Mouse (Mus musculus) lung, embryonic 16.5 days (tissue): ENCODE data around the gene Wwox. TPM values are rescaled to one million over a fixed set of nuclear protein-coding genes. Genes with fewer than 3 reads are reported as not detected.

Experiments
- ATAC-seq: fragments of 200-750 bp; cut with Nextera tagmentation; 2 replicates; pipeline ENCODE4 v1.8.0; 2017; ENCODE audit warnings: low read depth, mild to moderate bottlenecking, moderate library complexity
- H3K27ac ChIP-seq: fragments of 300-500 bp; sonication (generic); 2 replicates; pipeline ENCODE4 v1.5.1; 2014; ENCODE audit warnings: mild to moderate bottlenecking, control low read depth, low read length
- H3K27me3 ChIP-seq: fragments of 300-500 bp; sonication (generic); 2 replicates; pipeline ENCODE4 v1.6.1; 2014; ENCODE audit warnings: low read depth, low read length, mixed read lengths; ENCODE audit not compliant: control insufficient read depth, insufficient read depth
- H3K36me3 ChIP-seq: fragments of 300-500 bp; sonication (generic); 2 replicates; pipeline ENCODE4 v1.6.1; 2014; ENCODE audit warnings: low read length; ENCODE audit not compliant: control insufficient read depth, insufficient read depth
- H3K4me1 ChIP-seq: fragments of 300-500 bp; sonication (generic); replicated peaks from 2 replicates; pipeline ENCODE4 v1.6.1; 2014; ENCODE audit warnings: low read length, mixed read lengths; ENCODE audit not compliant: control insufficient read depth, insufficient read depth
- H3K4me2 ChIP-seq: fragments of 300-500 bp; sonication (generic); 2 replicates; pipeline ENCODE4 v1.6.1; 2014; ENCODE audit warnings: low read depth, low read length, control low read depth
- H3K4me3 ChIP-seq: fragments of 300-500 bp; sonication (generic); 2 replicates; pipeline ENCODE4 v1.5.1; 2014; ENCODE audit warnings: mild to moderate bottlenecking, low read length, control low read depth
- H3K9ac ChIP-seq: fragments of 300-500 bp; sonication (generic); 2 replicates; pipeline ENCODE4 v1.6.1; 2014; ENCODE audit warnings: low read length, control low read depth
- H3K9me3 ChIP-seq: fragments of 300-500 bp; sonication (generic); 2 replicates; pipeline ENCODE4 v1.6.1; 2016; ENCODE audit warnings: low read length; ENCODE audit not compliant: control insufficient read depth
- WGBS: fragments of 180-500 bp; shearing (Covaris S2); extraction: QIAGEN DNeasy Blood & Tissue Kit; methylation state at CpG from one replicate; pipeline ENCODE4 v1.1.7; 2014; 5-methylcytosine and 5-hydroxymethylcytosine counted together
- polyA plus RNA-seq: library from polyadenylated mRNA; unstranded; fragments of >200 nt; fragmentation: Nextera tagmentation; extraction: Ambion mirVana; gene quantifications from 2 replicates; pipeline ENCODE4 v1.2.1, GENCODE M21; 2015

The Wwox gene
- polyA plus RNA-seq, 1 experiment from 2014 or later: 20.2 TPM

- Histone ChIP-seq H3K4me2 (no peak overlapping the region), H3K4me3 (no peak overlapping the region), H3K9ac (no peak overlapping the region), H3K9me3 (no peaks in the 10 kb centered on the region), H3K27ac (no peak overlapping the region), H3K27me3 (no peaks in the 10 kb centered on the region), H3K4me1 (no peaks in the 10 kb centered on the region), H3K36me3 (no peaks in the 10 kb centered on the region)
- WGBS: 67% methylated on average over 14 of the region's 14 CpGs
- ATAC-seq: no peak
Observed at GRCm38 (mm10) chr8:115173634-115174081, 734.2 kb downstream of the Wwox start.

DNA sequence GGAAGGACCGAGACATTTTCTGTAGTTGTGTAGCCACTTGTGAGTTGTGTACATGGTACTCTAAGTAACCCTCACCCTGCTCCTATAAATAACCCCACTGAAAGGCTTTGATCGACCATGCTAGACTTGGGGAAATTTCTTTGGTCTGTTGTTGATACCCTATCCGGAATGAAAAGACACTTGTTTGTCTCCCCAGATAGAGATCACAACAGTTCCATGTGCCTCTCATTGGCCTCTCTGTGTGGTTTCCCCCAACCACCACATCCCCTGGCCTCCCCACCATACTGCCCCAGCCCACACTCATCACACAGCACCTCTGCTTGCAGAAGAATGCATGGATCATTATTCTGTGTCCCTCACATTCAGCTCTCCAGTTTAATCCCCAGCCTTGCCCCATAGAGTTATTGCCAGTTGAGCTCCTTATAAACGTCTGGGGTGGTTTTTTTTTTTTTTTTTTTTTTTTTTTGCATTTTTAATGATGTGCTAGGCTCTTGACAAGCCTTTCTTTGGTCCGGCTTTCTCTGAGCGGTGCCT lies 746.0 kb downstream of the Wwox start:
- WGBS: 58% methylated on average over 6 of the region's 6 CpGs
- H3K27ac ChIP-seq: no peak overlapping the region
- no peak overlapping the region for H3K4me3 ChIP-seq
- peaks cover 15% of the 10 kb centered on the region for H3K4me1 ChIP-seq
- no peaks in the 10 kb centered on the region for H3K9me3 ChIP-seq
- H3K27me3 ChIP-seq: no peaks in the 10 kb centered on the region
- ATAC-seq: peak; percentile 86
- H3K9ac ChIP-seq: no peak overlapping the region
- H3K36me3 ChIP-seq: no peaks in the 10 kb centered on the region
- no peak overlapping the region for H3K4me2 ChIP-seq

DNA sequence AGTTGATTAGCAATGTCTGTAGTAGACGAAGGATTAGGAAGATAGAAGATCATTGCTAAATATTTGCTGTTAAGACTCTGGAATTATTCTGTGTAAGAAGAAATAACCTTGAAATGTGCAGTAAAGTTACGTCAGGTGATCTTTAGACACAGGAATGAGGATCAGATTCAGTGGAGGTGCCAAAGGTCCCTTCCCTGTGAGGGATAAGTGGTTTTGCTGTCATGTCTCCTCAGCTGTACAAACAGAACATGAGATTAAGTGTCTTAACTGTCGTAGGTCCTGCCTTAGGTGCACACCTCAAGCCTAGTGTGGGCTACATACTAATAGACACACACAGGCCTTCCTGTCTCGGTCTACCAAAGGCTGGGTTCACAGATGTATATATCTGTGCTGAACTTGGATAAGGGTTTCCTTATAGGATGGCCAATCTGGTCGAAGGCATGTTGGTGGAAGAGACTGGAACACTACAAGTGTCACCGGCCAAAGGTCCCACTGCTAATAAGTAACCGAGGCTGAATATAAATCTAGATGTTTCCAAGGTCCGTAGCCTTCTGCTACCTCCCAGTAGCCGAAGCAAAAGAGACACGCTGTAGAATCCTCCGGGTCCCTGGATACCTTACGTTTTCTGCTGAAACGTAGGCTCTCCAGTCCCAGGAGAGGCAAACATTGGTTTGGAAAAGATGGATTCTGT lies 746.8 kb downstream of the Wwox start:
- WGBS: 65% methylated on average over 13 of the region's 13 CpGs
- Histone ChIP-seq H3K4me3 (no peak overlapping the region), H3K36me3 (no peaks in the 10 kb centered on the region), H3K27me3 (no peaks in the 10 kb centered on the region), H3K4me2 (no peak overlapping the region), H3K9me3 (no peaks in the 10 kb centered on the region), H3K27ac (no peak overlapping the region), H3K4me1 (peaks cover 15% of the 10 kb centered on the region), H3K9ac (no peak overlapping the region)
- ATAC-seq: no peak

DNA sequence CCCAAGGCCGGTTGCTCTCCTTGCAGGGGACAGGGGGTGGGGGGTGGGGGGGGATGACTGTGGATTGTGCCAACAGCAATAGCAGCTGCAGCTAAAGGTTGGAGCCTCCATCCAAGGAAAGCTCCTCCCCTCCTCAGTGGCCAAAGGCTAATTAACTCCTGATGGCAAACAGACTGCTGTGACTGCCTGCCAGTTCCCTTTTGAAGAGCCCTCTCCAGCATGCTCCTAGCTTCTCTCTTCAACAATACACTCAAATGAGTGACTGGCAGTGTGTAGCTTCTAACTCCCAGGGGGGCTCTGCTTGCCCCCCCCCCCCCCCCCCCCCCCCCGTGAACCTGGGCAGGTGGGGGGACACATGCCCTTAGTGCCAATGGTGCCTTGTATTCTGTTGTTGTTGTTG lies 747.4 kb downstream of the Wwox start:
- Histone ChIP-seq H3K27ac (no peak overlapping the region), H3K27me3 (no peaks in the 10 kb centered on the region), H3K4me1 (peaks cover 15% of the 10 kb centered on the region), H3K9ac (no peak overlapping the region), H3K4me2 (no peak overlapping the region), H3K9me3 (no peaks in the 10 kb centered on the region), H3K4me3 (no peak overlapping the region), H3K36me3 (no peaks in the 10 kb centered on the region)
- 18% methylated on average over 1 of the region's 2 CpGs for WGBS
- ATAC-seq: peak; percentile 29; the same call in 1 of the 2 replicates

DNA sequence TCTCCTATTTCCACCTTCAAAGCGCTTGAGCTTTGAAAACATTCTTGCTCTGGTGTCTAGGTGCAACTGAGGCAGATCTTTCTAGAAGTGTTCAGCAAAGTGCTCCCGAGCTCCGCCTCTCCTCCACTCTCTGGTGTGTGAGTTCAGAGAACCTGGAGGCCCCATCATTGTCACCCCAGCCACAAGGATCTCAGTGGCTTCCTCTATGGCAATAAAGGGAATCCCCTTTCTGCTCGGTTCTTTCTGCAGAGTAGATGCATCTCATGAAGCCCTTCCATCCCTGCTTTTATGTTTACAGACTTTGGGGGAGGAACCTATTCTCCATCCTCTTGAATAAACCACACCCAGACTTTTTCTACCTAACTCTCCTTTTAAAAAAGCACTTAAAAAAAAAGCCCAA lies 749.0 kb downstream of the Wwox start:
- Histone ChIP-seq H3K9ac (no peak overlapping the region), H3K9me3 (no peaks in the 10 kb centered on the region), H3K36me3 (no peaks in the 10 kb centered on the region), H3K4me3 (no peak overlapping the region), H3K4me1 (peaks cover 15% of the 10 kb centered on the region), H3K27me3 (no peaks in the 10 kb centered on the region), H3K27ac (no peak overlapping the region), H3K4me2 (no peak overlapping the region)
- 88% methylated on average over 4 of the region's 4 CpGs for whole genome bisulfite sequencing
- ATAC-seq: no peak

GRCm38 (mm10) chr8:115189836-115190235 lies 750.4 kb downstream of the Wwox start:
- Histone ChIP-seq H3K27ac (no peak overlapping the region), H3K4me1 (peaks cover 15% of the 10 kb centered on the region), H3K27me3 (no peaks in the 10 kb centered on the region), H3K4me2 (no peak overlapping the region), H3K9ac (no peak overlapping the region), H3K36me3 (no peaks in the 10 kb centered on the region), H3K9me3 (no peaks in the 10 kb centered on the region), H3K4me3 (no peak overlapping the region)
- ATAC-seq: no peak
- 58% methylated on average over 11 of the region's 11 CpGs for WGBS

- no peaks in the 10 kb centered on the region for H3K4me1 ChIP-seq
- no peak for ATAC-seq
- no peaks in the 10 kb centered on the region for H3K9me3 ChIP-seq
- H3K4me2 ChIP-seq: no peak overlapping the region
- 81% methylated on average over 2 of the region's 2 CpGs for WGBS
- H3K36me3 ChIP-seq: no peaks in the 10 kb centered on the region
- H3K27ac ChIP-seq: no peak overlapping the region
- H3K27me3 ChIP-seq: no peaks in the 10 kb centered on the region
- H3K4me3 ChIP-seq: no peak overlapping the region
- H3K9ac ChIP-seq: no peak overlapping the region
Observed at GRCm38 (mm10) chr8:115193767-115194166, 754.3 kb downstream of the Wwox start.

GRCm38 (mm10) chr8:115195334-115195733 lies 755.9 kb downstream of the Wwox start:
- peaks cover 2% of the 10 kb centered on the region; the same call in 1 of the 2 replicates for H3K4me1 ChIP-seq
- no peak for ATAC-seq
- H3K27ac ChIP-seq: no peak overlapping the region
- H3K9ac ChIP-seq: no peak overlapping the region
- H3K27me3 ChIP-seq: no peaks in the 10 kb centered on the region
- H3K4me2 ChIP-seq: no peak overlapping the region
- WGBS: 88% methylated on average over 10 of the region's 10 CpGs
- no peak overlapping the region for H3K4me3 ChIP-seq
- no peaks in the 10 kb centered on the region for H3K36me3 ChIP-seq
- H3K9me3 ChIP-seq: no peaks in the 10 kb centered on the region

GRCm38 (mm10) chr8:115196859-115197258 lies 757.4 kb downstream of the Wwox start:
- peak; percentile 73 for ATAC-seq
- Histone ChIP-seq H3K9ac (no peak overlapping the region), H3K36me3 (no peaks in the 10 kb centered on the region), H3K9me3 (no peaks in the 10 kb centered on the region), H3K4me1 (peaks cover 2% of the 10 kb centered on the region; the same call in 1 of the 2 replicates), H3K27me3 (no peaks in the 10 kb centered on the region), H3K27ac (no peak overlapping the region), H3K4me2 (no peak overlapping the region), H3K4me3 (no peak overlapping the region)
- WGBS: 61% methylated on average over 2 of the region's 2 CpGs
